Mouse (Mus musculus): ENCODE measurements around the gene 4930455H04Rik. TPM values are rescaled to one million over a fixed set of nuclear protein-coding genes. Genes with fewer than 3 reads are reported as not detected.

Gene 4930455H04Rik
- total and polyA plus RNA-seq, 2 experiments from 2014 or later, result not detected

GRCm38 (mm10) chr3:116946476-116946875, 21.6 kb upstream of the 4930455H04Rik start:
- Histone ChIP-seq H3K4me1 (ENCODE audit: control insufficient read depth, insufficient read depth) (peaks cover 20% of the 10 kb centered on the region), H3K4me3 (ENCODE audit: low read depth, low read length) (no peak overlapping the region), H3K4me2 (ENCODE audit: low read depth, low read length) (no peak overlapping the region), H3K9ac (replicated peaks; ENCODE audit: low read depth, low read length) (no peak overlapping the region), H3K36me3 (replicated peaks; ENCODE audit: control insufficient read depth, insufficient read depth, low read length) (peaks cover 19% of the 10 kb centered on the region), H3K9me3 (replicated peaks; ENCODE audit: control insufficient read depth, low read length) (no peaks in the 10 kb centered on the region), H3K27ac (ENCODE audit: low read depth) (no peak overlapping the region), H3K27me3 (ENCODE audit: control insufficient read depth, insufficient read depth, low read length) (no peaks in the 10 kb centered on the region)
- no peak for TF ChIP-seq EP300 (IDR thresholded peaks at IDR 0.05; ENCODE audit: low read depth)
- no peak for TF ChIP-seq CTCF (IDR thresholded peaks at IDR 0.05; ENCODE audit: low read depth)
- DNase-seq (ENCODE audit: low spot score), result no peak
- 64% methylated on average over 4 of the region's 4 CpGs for WGBS
- no peak for ATAC-seq (ENCODE audit: insufficient read depth, low read depth)

GRCm38 (mm10) chr3:116950665-116951115, 17.4 kb upstream of the 4930455H04Rik start:
- H3K4me3 ChIP-seq (ENCODE audit: low read depth, low read length), result no peak overlapping the region
- 74% methylated on average over 6 of the region's 6 CpGs for WGBS
- no peak for ATAC-seq (ENCODE audit: insufficient read depth, low read depth)
- H3K4me2 ChIP-seq (ENCODE audit: low read depth, low read length), result no peak overlapping the region
- H3K9ac ChIP-seq (replicated peaks; ENCODE audit: low read depth, low read length), result no peak overlapping the region
- TF ChIP-seq EP300 (IDR thresholded peaks at IDR 0.05; ENCODE audit: low read depth), result no peak
- TF ChIP-seq CTCF (IDR thresholded peaks at IDR 0.05; ENCODE audit: low read depth), result no peak
- H3K4me1 ChIP-seq (ENCODE audit: control insufficient read depth, insufficient read depth), result peaks cover 14% of the 10 kb centered on the region
- no peak overlapping the region for H3K27ac ChIP-seq (ENCODE audit: low read depth)
- no peak for DNase-seq (ENCODE audit: low spot score)
- H3K36me3 ChIP-seq (replicated peaks; ENCODE audit: control insufficient read depth, insufficient read depth, low read length), result peaks cover 19% of the 10 kb centered on the region
- H3K9me3 ChIP-seq (replicated peaks; ENCODE audit: control insufficient read depth, low read length), result no peaks in the 10 kb centered on the region
- H3K27me3 ChIP-seq (ENCODE audit: control insufficient read depth, insufficient read depth, low read length), result no peaks in the 10 kb centered on the region

- DNase-seq (ENCODE audit: low spot score), result no peak
- peaks cover 17% of the 10 kb centered on the region for H3K36me3 ChIP-seq (replicated peaks; ENCODE audit: control insufficient read depth, insufficient read depth, low read length)
- no peak overlapping the region for H3K4me3 ChIP-seq (ENCODE audit: low read depth, low read length)
- no peaks in the 10 kb centered on the region for H3K27me3 ChIP-seq (ENCODE audit: control insufficient read depth, insufficient read depth, low read length)
- H3K9me3 ChIP-seq (replicated peaks; ENCODE audit: control insufficient read depth, low read length), result no peaks in the 10 kb centered on the region
- no peak overlapping the region for H3K4me2 ChIP-seq (ENCODE audit: low read depth, low read length)
- peak; percentile 64; the same call in 1 of the 2 replicates for ATAC-seq (ENCODE audit: insufficient read depth, low read depth)
- peak overlapping the region; percentile 67 for H3K27ac ChIP-seq (ENCODE audit: low read depth)
- no peak overlapping the region for H3K9ac ChIP-seq (replicated peaks; ENCODE audit: low read depth, low read length)
- WGBS, result 31% methylated on average over 3 of the region's 3 CpGs
- TF ChIP-seq EP300 (IDR thresholded peaks at IDR 0.05; ENCODE audit: low read depth), result no peak
- TF ChIP-seq CTCF (IDR thresholded peaks at IDR 0.05; ENCODE audit: low read depth), result no peak
- H3K4me1 ChIP-seq (ENCODE audit: control insufficient read depth, insufficient read depth), result peaks cover 14% of the 10 kb centered on the region
Measured at GRCm38 (mm10) chr3:116951489-116951888, 16.6 kb upstream of the 4930455H04Rik start.

GRCm38 (mm10) chr3:116952242-116952899, 15.7 kb upstream of the 4930455H04Rik start:
- peak overlapping the region; percentile 67 for H3K27ac ChIP-seq (ENCODE audit: low read depth)

DNA sequence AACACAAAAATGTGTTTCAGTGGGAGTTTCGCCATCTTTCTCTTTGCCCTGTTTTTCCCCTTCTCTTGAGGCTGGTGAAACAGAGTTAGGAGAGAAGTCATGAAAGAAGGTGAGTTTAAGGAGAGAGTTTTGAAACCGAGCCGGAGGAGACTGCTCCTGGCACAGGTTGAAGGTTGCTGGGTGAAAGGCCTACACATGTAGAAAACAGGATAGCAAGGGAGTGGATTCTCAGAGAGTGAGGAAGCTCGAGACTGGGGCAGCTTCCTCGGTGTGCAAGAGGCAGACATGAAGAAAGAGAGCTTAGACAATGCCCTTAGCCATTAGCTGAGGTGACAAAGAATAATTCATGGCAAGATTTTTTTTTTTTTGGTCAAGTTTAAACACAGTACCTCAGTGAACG, 14.7 kb upstream of the 4930455H04Rik start:
- ATAC-seq (ENCODE audit: insufficient read depth, low read depth) (no peak), DNase-seq (ENCODE audit: low spot score) (no peak)
- TF ChIP-seq CTCF (IDR thresholded peaks at IDR 0.05; ENCODE audit: low read depth) (no peak), EP300 (IDR thresholded peaks at IDR 0.05; ENCODE audit: low read depth) (no peak)
- Histone ChIP-seq H3K4me3 (ENCODE audit: low read depth, low read length) (no peak overlapping the region), H3K4me2 (ENCODE audit: low read depth, low read length) (no peak overlapping the region), H3K9ac (replicated peaks; ENCODE audit: low read depth, low read length) (no peak overlapping the region), H3K4me1 (ENCODE audit: control insufficient read depth, insufficient read depth) (peaks cover 14% of the 10 kb centered on the region), H3K27ac (ENCODE audit: low read depth) (peak overlapping the region; percentile 67; the same call in 1 of the 2 replicates), H3K27me3 (ENCODE audit: control insufficient read depth, insufficient read depth, low read length) (no peaks in the 10 kb centered on the region), H3K9me3 (replicated peaks; ENCODE audit: control insufficient read depth, low read length) (no peaks in the 10 kb centered on the region), H3K36me3 (replicated peaks; ENCODE audit: control insufficient read depth, insufficient read depth, low read length) (peaks cover 5% of the 10 kb centered on the region)
- WGBS, result 80% methylated on average over 6 of the region's 6 CpGs

More at GRCm38 (mm10) chr3:116952242-116952899, 15.7 kb upstream of the 4930455H04Rik start:
- Histone ChIP-seq H3K4me1 (ENCODE audit: control insufficient read depth, insufficient read depth) (peaks cover 14% of the 10 kb centered on the region), H3K9ac (replicated peaks; ENCODE audit: low read depth, low read length) (no peak overlapping the region), H3K36me3 (replicated peaks; ENCODE audit: control insufficient read depth, insufficient read depth, low read length) (peaks cover 10% of the 10 kb centered on the region), H3K4me3 (ENCODE audit: low read depth, low read length) (no peak overlapping the region), H3K9me3 (replicated peaks; ENCODE audit: control insufficient read depth, low read length) (no peaks in the 10 kb centered on the region), H3K27me3 (ENCODE audit: control insufficient read depth, insufficient read depth, low read length) (no peaks in the 10 kb centered on the region), H3K4me2 (ENCODE audit: low read depth, low read length) (no peak overlapping the region)
- DNase-seq (ENCODE audit: low spot score) (no peak), ATAC-seq (ENCODE audit: insufficient read depth, low read depth) (no peak)
- WGBS, result 73% methylated on average over 8 of the region's 8 CpGs
- no peak for TF ChIP-seq CTCF (IDR thresholded peaks at IDR 0.05; ENCODE audit: low read depth)
- TF ChIP-seq EP300 (IDR thresholded peaks at IDR 0.05; ENCODE audit: low read depth), result no peak
